Mouse (Mus musculus) adrenal gland, postnatal 10 days (tissue): ENCODE data around the gene Zfp866. TPM values are rescaled to one million over a fixed set of nuclear protein-coding genes. Genes with fewer than 3 reads are reported as not detected.
A peak's percentile ranks its signal among the peaks of the same experiment; 100 is the strongest.

ENCODE experiments used
- DNase-seq: peaks from one replicate; pipeline ENCODE4 v3.0.0; 2021; ENCODE audit warnings: mixed read lengths
- long read RNA-seq, 2 experiments: library from polyadenylated mRNA; stranded (forward); transcript quantifications; one replicate each; pipeline ENCODE4 v2.0.0; 2021
- total RNA-seq, 2 experiments: library from RNA; stranded (reverse); gene quantifications; 2 replicates each; pipeline ENCODE4 v1.2.3; 2021

Gene Zfp866
- 10 to 100 TPM; 17.6 to 27.2 TPM for total RNA-seq
- long read RNA-seq, experiment 1, partial matches to known transcripts, result 0 of 7 reads
- long read RNA-seq, experiment 1, other reads (novel, unspliced or antisense), result 4 of 7 reads
- long read RNA-seq, experiment 2, partial matches to known transcripts, result 0 of 3 reads
- long read RNA-seq, experiment 2, other reads (novel, unspliced or antisense), result 2 of 3 reads

DNA sequence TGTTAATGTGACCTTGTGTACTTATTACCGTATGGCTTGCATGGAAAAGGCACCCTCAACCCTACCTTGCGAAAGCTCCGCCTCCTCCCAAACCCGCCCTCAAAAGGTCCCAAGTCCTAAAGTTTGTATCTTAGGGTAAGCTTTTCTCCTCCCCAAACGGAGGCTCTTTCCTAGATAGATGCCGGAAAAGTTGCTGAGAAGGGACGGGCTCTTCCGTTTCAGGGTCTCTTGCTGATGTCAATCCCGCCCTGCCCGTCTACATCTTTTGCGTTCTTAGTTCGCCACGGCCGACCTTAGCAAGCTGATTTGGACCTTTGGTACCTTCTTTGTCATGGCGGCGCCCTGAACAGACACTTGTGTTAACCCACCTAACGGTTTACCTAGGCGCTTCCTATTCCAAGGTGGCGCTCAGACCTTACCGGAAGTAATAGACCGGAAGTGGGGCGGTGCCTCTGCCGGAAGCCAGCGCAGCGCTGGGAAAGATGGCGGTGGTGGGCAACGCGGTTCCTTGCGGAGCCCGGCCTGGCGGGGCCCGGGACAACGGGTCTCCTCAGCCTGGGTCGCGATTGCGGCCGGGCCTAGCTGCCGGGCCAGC lies at the start of gene Zfp866, which contains the start of gene Atp13a1:
Gene Zfp866 (minus strand): TSS at position 406 of the 595 bp plus-strand sequence.
Gene Atp13a1 (plus strand): TSS at position 391 of the 595 bp plus-strand sequence.
- peak; percentile 93 for DNase-seq

DNA sequence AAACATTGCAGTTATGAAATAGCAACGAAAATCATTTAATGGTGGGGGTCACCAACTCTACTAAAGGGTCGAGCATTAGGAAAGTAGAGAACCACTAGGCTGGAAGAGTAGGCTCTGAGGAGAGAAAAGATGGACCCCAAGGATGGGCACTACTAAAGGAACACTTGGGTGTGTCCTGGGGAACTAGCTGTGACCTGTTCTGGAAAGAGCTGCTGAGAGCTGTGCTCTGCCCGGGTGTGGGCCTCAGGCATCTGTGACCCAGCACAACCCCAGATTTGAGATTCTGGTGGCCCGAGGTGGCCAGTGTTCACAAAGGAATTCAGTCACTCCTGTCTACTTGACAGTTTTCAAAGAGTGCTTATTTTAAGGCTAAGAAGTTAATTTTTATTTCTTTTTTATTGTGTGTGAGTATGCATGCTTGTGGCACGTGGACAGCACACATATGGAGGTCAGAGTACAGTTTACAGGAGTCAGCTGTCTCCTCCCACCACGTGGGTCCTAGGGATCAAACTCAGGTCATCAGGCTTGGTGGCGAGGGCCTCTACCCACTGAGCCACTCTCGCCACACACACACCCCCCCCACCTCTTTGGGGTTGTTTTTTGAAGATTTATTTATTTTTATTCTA lies 46.2 kb upstream of the Zfp866 start:
- DNase-seq, result no peak

GRCm38 (mm10) chr8:69832298-69832853 lies 41.4 kb upstream of the Zfp866 start, which contains the start of gene Pbx4:
TSS of gene Pbx4 (plus strand) at chr8:69832491.
- DNase-seq, result peak; percentile 79

DNA sequence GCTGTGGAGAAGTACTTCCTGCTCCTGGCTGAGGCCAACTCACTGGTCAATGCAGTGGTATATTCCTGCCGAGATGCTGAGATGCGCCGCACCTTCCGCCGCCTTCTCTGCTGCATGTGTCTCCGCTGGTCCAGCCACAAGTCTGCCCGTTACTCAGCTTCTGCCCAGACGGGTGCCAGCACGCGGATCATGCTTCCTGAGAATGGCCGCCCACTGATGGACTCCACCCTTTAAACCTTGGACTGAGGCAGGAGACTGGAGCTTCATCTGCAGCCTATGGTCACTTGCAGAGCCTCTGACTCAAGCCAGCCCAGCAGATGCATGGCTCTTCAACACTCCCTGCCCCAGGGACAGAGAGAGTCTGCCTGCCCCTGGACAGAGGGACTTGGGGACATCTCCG lies 35.4 kb upstream of the Zfp866 start:
- no peak for DNase-seq

DNA sequence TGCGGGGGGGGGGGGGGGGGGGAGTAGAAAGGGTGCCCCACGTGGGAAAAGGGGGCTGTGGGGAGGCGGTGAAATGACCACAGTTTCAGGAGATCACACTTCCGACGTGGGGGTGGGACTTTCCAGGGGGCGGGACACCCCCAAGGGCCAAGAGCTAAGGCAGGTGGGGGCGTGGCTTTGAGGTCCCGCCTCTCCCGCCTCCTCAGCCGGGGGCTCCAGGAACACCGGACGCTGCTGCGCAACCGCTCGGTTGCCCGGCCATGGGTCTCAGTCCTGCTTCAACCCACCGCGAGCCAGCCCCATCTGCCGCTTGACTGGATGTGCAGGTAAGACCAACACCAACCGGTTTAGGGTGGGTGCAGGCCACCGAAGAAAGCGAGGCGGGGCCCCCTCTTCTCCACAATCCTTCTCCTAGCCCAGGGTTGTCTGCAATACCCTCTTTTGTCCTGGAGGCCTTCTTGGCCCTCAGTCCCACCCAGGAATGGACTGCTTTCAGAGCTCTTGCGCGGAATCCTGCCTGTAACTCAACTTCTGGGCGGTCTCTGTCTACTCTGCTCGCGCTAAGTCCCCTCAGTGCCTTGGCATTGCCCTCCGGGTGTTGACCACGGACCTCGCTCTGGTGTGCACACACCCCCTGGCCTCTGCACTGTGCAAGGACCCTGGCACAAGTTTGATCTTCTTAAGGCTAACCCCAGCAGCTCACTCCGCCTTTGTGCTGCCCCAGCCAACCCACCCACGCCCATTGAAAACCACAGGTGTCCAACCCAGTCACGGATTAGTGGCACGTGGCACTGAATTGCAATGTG lies 31.6 kb upstream of the Zfp866 start, which contains the start of gene Lpar2:
Gene Lpar2 (plus strand): TSS at position 44 of the 806 bp plus-strand sequence.
- peak; percentile 76 for DNase-seq

- DNase-seq, result peak; percentile 50
These were observed 31.0 kb upstream of the Zfp866 start for GRCm38 (mm10) chr8:69821971-69822385.

DNA sequence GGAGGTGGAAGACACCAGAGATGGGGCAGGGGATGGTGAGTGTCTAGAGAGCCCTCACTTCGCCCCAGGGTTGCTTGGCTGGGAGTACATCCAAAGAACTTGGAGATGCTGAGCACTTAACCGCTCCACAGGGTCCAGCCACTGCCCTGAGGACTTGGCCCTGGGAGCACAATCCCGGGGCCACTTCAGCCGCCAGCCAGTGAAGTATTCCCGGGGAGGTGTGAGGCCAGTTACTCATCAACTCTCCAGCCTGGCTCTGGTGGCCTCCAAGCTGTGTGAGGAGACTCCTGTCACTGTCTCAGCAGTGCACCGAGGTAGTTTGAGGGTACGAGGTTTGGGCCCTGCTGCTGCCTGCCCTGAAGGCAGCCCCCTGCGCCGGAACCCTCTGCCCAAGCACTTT lies 29.5 kb upstream of the Zfp866 start:
- no peak for DNase-seq

DNA sequence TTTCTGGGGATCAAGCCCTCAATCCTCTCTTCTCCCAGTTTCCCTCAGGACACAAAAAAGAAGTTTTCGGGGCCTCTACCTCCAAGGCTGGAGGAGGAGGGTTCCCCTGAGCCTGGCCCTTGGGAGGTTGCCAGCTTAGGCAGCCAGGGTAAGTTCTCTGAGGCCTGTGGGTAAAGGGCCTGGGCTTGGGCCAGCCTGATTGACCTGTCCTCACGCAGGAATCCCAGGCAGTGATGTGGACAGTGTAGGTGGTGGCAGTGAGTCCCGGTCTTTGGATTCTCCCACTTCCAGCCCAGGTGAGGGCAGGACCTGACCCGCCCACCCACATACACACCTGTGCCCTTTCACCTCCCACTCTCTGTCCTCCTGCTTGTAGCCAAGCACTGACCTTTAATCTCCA lies 24.4 kb upstream of the Zfp866 start:
- DNase-seq, result peak; percentile 70

DNA sequence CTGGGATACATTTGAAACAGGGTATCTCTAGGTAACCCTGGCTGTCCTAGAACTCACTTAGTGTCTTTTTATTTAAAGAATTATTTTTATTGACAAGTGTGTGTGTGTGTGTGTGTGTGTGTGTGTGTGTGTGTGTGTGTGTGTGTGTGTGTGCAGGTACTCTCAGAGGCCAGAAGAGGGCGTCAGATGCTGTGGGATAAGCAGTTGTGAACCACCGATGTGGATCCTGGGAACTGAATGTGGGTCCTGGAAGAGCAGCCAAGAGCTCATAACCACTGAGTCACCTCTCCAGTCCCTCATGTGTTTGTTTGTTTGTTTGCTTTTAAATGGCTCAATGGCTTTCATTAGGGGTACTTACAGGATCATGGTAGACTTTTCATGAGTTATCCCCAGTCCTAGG lies 23.9 kb upstream of the Zfp866 start:
- DNase-seq, result no peak

- DNase-seq, result no peak
These were observed 18.8 kb upstream of the Zfp866 start for GRCm38 (mm10) chr8:69809820-69810219.

DNA sequence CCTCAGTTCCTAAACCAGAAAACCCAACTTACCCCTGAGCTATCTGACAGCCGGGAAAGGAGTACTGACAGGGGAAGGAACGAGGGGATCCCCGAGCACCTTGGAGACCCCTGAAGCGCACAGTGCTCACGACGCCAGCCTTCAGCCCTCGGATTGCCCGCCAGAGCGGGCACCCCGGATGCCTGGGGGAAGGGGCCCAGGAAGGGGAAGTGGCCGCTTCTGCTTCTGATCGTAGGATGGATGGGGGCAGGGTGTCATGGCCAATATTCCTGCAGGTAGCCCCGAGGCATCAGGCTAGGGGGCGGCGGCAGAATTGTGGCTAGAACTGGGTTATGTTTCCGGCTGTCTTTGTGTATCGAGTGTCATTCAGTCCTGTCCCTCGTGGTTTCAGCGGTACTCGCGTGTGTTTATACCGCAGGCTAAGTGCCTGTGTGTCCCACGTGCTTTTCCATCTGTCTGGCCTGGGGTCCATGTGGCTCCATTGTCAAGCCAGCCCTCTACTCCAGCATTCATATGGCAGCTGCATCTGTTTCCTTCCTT lies 18.0 kb upstream of the Zfp866 start:
- peak; percentile 37 for DNase-seq

DNA sequence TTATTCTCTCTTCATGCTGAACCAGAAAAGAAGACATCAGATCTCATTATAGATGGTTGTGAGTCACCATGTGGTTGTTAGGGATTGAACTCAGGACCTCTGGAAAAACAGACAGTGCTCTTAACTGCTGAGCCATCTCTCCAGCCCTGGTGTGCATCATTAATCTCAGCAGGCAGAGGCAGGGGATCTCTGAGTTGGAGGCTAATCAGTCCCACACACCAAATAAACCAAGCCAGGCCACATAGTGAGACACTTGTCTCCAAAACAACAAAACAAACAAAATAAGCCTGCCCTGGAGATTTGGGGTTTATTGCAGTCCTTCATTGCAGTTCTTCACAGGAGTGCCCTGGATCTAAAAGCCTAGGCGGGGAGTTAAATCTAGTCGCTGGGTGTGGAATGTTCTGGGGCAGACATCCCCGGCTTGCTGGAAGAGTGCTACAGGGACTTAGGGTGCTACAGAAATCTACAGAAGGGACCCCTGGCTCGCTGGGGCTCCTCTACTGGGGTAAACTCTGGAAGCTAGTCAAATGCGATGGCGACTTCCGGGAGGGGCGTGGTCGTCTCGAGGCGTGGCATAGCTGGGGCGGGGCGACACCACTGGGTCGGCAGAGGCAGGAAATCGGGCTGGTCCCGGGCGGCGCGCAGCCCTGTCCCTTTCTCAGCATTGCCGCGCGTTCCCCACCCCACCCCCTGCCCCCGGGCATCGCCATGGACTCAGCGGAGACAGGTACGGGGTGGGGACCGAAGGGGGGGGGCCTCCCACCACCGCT lies 17.3 kb upstream of the Zfp866 start, which contains the start of gene Gmip:
Gene Gmip (plus strand): TSS at position 586 of the 770 bp plus-strand sequence.
- DNase-seq, result peak; percentile 88

DNA sequence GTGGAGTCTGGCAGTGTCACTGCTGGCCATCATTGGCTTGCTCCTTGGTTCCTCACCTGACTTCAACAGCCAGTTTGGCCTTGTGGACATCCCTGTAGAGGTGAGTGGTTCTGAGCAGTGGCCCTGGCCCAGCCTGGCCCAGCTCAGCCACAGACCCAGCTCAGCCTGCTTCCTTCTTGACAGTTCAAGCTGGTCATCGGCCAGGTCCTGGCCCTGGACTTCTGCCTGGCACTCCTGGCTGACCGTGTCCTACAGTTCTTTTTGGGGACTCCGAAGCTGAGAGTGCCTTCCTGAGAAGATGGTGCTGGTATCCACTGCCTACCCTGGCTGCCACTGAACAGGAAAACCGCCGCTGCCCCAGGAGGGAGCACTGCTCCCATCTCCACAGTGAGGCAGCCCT lies 16.3 kb upstream of the Zfp866 start:
- no peak for DNase-seq

- no peak for DNase-seq
These were observed 14.5 kb upstream of the Zfp866 start for GRCm38 (mm10) chr8:69805491-69805890.

DNA sequence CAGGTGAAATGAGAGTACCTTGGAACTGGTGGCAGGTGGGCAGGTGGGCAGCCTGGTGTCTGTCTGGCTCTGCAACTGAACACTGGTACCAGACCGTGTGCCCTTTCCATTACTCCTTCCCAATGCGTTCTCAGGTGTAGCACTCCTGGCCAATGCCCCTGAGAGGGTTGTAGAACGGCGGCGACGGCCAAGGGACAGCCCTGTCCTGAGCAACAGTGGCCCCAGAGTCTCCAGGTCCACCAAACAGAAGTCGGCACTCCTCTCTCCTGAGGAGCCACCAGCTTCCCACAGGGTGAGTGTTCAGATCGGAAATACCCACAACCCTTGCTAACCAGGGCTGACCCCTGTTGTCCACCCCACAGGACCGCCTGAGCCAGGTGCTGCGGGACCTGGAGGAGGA lies 14.1 kb upstream of the Zfp866 start:
- no peak for DNase-seq

GRCm38 (mm10) chr8:69804537-69804936 lies 13.6 kb upstream of the Zfp866 start:
- DNase-seq, result no peak

- no peak for DNase-seq
These were observed 12.4 kb upstream of the Zfp866 start for GRCm38 (mm10) chr8:69803366-69803765.

DNA sequence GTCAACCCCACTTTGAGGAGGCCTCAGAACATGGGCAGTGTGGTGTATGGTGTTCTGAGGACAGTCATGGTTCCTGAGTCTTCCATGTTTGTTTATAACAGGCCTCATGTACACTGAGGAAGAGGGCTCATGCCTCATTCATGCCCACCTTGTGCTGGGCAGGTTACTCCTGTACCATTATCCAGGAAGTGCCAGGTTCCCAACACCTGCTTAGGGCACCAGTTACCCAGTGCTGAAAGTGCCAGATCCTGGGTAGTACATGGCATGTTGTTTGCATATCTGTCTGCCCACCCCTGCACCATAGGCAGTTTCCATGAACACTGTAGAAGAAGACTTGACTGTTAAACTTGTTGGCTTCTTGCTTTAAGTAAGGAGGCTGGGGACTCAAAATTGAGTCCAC lies 11.2 kb upstream of the Zfp866 start:
- no peak for DNase-seq

GRCm38 (mm10) chr8:69801796-69802195 lies 10.8 kb upstream of the Zfp866 start:
- no peak for DNase-seq

DNA sequence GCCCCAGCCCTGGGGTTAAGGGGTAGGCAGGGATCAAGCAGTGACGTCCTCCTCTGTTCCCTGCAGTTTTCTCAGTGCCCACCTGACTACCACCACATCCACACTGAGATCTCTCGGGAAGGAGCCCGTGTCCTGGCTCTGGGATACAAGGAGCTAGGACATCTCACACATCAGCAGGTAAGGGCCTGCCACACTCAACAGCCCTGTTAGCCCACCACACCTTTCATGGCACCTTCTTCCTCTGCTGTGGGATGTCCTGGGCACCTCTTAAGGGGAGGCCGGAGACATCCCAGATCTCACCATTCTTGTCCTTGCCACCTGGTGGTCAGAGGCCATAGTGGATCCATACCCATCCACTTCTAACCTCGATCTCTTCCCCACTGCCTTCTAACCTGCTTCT lies 9.0 kb upstream of the Zfp866 start:
- DNase-seq, result no peak

GRCm38 (mm10) chr8:69799261-69799660 lies 8.3 kb upstream of the Zfp866 start:
- DNase-seq, result no peak
